Mouse (Mus musculus) splenic B cell, adult 2 months (primary cell): ENCODE data around the gene Pacs1.
"Not testable (repeated sequence)": the region's sequence is repeated elsewhere in the genome, so short reads cannot be mapped to it uniquely, and the experiment has no call there.

Source experiments
- DNase-seq: peaks from one replicate; pipeline ENCODE4 v3.0.0-alpha.2; 2011; ENCODE audit warnings: low read depth, low spot score
- H3K27me3 ChIP-seq: 2 replicates; pipeline ENCODE4 v1.6.1; 2012; ENCODE audit warnings: mild to moderate bottlenecking, low read length, moderate library complexity, mixed read lengths; ENCODE audit not compliant: control insufficient read depth, poor library complexity, insufficient read depth, severe bottlenecking
- H3K36me3 ChIP-seq: 2 replicates; pipeline ENCODE4 v1.6.1; 2012; ENCODE audit warnings: mild to moderate bottlenecking, low read length, moderate library complexity, mixed read lengths; ENCODE audit not compliant: control insufficient read depth, poor library complexity, insufficient read depth, severe bottlenecking

Gene Pacs1

DNA sequence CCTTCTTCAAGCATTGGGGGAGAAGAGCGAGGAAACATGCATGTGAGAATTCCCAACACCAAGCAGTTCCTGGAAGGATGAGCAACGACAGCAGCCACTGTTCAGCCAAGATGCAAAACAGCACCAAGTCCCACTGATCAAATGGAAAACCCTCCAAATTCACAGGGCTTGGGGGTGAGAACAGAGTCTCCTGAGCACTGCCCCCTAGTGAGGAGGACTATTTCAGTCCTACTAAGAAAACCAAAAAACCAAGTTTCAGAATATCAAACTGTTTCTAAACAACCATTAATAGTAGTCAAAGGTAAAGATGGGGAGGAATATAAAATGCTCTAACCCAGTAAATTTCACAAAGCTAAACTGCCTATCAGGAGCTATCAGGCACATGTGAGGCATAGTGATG lies 3.6 kb upstream of the Pacs1 start:
- H3K36me3 ChIP-seq: peaks cover 18% of the 10 kb centered on the region
- peak; percentile 39 for DNase-seq
- no peaks in the 10 kb centered on the region for H3K27me3 ChIP-seq

DNA sequence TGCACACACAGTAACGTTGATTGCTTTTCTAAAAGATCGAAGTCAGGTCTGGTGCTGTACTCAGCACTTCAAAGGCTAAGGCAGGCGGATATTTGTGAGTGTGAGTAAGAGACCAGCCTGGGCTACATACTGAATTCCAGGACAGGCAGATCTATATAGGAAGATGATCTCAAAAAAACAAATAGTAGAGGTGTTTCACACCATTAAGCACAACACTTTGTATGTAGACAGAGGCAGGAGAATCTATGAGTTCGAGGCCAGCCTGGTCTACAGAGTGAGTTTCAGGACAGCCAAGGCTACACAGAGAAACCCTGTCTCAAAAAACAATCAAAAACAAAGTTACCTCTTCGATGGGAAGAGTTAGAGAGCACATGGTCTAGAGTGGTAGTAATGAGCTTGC lies 2.8 kb upstream of the Pacs1 start:
- no peak for DNase-seq
- Histone ChIP-seq H3K36me3 (peaks cover 18% of the 10 kb centered on the region), H3K27me3 (no peaks in the 10 kb centered on the region)

DNA sequence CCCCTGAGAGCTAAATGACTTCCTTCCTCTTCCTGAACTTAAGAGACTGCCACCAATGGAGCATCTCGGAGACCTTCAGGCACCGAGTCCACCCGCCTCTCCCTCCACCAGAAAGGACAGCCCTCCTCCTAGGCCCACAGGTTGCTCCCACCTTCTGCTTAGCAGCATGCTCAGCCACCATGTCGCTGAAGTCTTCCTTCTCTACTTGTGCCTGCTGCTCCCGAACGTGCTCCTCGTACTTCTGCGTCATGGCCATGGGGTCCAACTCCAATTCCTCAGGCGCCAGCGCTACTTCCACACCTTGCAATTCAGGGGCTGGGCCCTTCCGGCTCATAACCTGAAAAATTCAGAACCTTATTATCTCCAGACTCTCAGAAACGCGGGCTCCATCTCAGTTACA lies 1.7 kb upstream of the Pacs1 start:
- Histone ChIP-seq H3K36me3 (peaks cover 16% of the 10 kb centered on the region), H3K27me3 (no peaks in the 10 kb centered on the region)
- DNase-seq: peak; percentile 19

DNA sequence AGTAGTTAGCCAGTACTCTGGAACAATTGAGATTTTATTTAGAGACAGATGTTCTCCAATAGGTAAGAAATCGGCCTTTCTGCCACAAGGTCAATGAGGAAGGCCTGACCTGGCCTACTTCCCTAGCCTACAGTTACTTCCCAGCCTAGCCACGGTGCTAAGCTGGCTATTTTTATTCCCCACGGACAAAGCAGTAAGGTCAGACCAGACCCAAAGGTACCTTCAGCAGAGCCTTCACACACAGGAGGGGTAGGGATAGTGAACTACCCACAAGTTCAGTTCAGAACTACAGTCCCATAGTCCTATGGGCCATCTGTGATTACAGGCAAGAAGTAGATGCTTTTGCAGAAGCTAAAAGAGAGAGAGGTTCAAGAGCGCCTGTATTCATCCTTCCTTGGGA lies 997 bp upstream of the Pacs1 start:
- Histone ChIP-seq H3K27me3 (no peaks in the 10 kb centered on the region), H3K36me3 (peaks cover 11% of the 10 kb centered on the region)
- peak; percentile 18 for DNase-seq

DNA sequence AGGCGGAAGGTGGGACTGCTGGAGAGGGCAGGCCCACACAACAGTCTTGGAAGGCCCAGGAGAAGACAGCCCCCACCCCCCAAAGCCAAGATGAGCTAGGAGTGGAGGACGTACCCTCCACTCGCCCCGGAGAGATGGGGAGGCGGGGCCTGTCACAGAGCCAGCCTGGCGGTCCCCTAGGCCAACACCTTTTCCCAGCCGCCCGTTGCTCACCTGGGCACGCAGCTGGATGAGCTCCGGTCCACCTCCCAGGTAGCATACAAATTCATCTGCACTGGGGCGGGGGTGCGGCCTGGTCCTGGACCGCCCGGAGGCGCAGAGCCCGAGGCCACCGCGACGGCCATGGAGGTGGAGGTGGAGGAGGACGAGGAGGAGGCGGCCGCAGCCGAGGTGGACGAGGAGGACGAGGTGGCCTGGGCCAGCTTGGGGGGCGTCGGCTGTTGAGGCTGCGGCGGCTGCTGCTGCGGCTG lies 558 bp downstream of the Pacs1 start:
- Histone ChIP-seq H3K27me3 (no peaks in the 10 kb centered on the region), H3K36me3 (peaks cover 3% of the 10 kb centered on the region; the same call in 1 of the 2 replicates)
- no peak for DNase-seq

DNA sequence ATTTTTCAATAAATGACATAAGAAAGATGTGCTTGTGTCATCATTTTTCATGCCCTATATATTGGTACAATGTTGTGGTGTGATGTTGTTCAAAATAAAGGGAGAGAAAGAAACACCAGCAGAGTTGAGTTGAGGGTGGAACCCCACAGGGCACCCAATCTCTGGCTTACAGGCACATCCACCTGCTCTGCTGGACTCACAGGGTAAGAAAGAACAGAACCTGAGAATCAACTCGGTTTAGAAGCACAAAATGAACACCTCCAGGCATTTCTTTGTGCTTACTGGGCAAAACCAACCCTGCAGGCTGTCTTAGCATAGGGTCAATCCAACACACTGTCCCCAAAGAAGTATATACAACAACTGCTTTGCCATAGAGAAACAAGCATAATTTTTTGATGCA lies 1.5 kb downstream of the Pacs1 start:
- no peak for DNase-seq
- Histone ChIP-seq H3K27me3 (no peaks in the 10 kb centered on the region), H3K36me3 (peaks cover 2% of the 10 kb centered on the region; the same call in 1 of the 2 replicates)

DNA sequence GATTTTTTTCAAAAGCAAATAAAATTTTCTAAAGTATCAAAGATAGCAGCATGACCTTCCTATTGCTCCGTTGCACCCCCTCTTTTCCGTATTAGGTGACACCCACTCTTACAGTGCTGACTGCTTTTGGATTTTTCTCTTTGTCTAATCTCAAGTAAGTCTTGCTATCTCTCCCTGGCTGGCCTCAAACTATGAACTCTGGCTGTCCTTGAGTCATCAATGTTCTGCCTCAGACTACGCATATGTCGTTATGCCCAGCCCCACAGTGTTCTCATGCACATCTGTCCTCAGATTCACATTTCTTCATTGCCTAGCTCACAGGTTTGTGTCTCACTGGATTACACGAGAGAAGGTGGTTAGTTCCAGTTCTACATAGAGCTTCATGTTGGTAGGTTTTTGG lies 3.5 kb downstream of the Pacs1 start:
- Histone ChIP-seq H3K27me3 (no peaks in the 10 kb centered on the region), H3K36me3 (no peaks in the 10 kb centered on the region)
- DNase-seq: no peak

DNA sequence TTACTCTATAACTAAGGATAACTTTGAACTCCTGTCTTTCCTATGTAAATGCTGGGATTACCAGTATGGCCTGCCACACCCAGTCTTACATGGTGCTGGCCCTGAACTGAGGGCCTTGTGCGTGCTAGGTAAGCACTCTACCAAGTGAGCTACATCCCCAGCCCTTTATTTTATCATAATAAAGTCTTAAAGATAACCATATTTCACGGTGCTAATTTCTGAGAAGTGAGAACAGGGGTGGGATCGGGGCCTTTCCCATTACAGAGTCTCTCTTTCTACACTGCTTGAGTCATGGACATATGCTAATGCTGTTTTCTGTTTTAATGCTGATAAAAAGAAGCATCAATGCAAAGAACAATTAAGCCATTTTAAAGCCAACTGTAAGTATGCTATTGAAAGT lies 4.0 kb downstream of the Pacs1 start:
- Histone ChIP-seq H3K36me3 (no peaks in the 10 kb centered on the region), H3K27me3 (no peaks in the 10 kb centered on the region)
- no peak for DNase-seq

DNA sequence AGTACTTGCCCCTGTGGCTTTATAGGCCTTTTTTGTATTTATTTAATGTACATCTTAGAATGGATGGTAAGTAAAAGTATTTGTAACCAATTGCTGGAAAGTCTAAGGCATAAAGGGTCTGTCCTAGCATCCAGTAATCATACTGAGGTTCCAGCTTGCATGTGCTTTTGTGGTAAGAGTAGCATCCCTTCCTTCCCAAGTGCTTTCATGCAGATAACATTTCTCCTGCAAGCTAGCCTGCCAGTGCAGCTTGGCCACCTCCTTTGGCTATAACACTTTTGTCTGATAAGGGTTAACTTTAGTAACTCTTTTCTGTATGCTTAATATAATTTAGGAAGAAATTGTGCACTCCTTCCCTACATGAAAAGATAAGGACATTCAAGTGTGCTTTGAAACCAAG lies 4.9 kb downstream of the Pacs1 start:
- H3K27me3 ChIP-seq: no peaks in the 10 kb centered on the region
- no peak for DNase-seq
- no peaks in the 10 kb centered on the region for H3K36me3 ChIP-seq

DNA sequence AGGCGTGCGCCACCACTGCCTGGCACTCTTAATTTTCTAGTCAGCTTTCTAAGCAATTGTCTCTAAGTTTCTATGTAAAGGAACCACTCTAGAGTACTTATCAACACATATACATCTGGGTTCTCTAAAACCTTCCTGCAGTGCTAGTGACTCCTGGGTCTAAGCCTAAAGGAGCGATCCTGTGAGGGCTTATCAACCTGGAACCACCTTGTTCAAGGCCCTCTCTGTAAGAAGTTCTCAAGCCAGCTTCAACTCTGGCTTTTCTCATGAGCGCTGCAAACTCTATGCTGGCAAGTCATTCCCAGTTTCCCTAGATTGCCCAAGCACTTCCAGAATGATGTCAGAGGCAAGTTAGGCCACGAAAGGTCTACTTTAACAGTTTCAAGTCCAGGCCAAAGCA lies 5.9 kb downstream of the Pacs1 start:
- no peak for DNase-seq
- Histone ChIP-seq H3K36me3 (no peaks in the 10 kb centered on the region), H3K27me3 (no peaks in the 10 kb centered on the region)

DNA sequence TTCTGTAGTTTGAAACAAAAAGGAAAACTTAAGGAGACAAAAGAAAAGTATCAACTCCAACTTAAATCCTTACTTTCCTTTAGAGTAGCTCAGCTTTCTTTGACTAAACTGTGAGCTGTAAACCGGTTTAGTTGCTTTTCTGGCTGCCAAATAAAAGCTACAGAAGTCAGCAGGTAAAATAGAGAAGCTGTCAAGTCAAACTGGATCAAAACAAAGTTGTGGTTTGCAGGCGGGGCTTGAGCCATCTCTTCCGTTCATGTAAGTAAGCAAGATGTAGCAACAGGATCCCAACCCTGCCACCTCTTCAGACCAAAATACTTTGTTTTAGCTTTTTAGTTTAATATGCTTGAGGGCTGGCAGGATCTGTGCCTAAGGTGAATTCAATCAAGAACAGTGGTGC lies 15.8 kb downstream of the Pacs1 start:
- Histone ChIP-seq H3K36me3 (no peaks in the 10 kb centered on the region), H3K27me3 (no peaks in the 10 kb centered on the region)
- peak; percentile 74 for DNase-seq

DNA sequence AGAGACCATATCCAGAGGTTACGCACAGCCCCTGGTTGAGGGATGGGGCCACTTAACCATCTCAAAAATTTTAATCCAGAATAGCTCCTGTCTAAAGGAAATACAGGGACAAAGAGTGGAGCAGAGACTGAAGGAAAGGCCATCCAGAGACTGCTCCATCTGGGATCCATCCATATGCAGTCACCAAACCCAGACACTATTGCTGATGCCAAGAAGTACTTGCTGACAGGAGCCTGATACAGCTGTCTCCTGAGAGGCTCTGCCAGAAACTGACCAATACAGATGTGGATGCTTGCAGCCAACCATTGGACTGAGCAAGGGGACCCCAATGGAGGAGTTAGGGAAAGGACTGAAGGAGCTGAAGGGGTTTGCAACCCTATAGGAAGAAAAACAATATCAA lies 35.9 kb downstream of the Pacs1 start:
- H3K36me3 ChIP-seq, H3K27me3 ChIP-seq, DNase-seq: not testable (repeated sequence)

DNA sequence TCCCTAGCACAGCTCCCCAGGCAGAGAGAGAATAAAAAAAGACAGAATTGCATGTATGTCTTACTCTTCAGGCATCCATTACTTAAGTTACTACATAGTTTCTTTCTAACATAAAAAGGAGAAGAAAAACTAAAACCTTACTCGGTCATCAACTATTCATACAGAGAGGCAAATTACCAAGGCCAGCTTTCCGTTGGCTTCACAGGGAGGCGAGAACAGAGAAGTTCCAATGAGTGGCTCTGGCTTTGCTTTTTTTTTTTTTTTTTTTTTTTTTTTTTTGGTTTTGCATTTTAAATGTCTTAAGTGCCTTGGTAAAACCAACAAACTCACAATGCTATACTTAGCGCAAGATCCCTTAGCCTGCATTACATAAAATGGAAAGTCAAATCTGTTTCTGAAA lies 40.2 kb downstream of the Pacs1 start:
- Histone ChIP-seq H3K27me3 (no peaks in the 10 kb centered on the region), H3K36me3 (no peaks in the 10 kb centered on the region)
- DNase-seq: peak; percentile 78

DNA sequence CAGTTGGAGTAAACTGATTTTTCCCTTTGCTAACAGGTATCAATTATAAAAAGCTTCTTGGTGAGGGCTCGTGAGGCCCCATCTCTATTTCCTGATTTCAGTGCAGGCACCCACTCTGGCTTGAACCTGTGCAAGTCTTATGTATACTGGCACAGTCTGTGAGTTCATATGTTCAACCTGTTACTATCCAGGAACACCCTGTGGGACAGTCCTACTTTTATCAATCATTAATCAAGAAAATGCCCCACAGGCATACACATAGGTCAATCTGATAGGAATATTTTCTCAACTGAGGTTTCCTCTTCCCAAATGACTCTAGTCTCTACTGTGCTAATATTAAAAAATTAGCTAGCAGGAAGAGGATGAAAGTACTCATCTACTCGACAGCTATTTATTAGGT lies 42.8 kb downstream of the Pacs1 start:
- no peak for DNase-seq
- H3K36me3 ChIP-seq: no peaks in the 10 kb centered on the region
- no peaks in the 10 kb centered on the region for H3K27me3 ChIP-seq

DNA sequence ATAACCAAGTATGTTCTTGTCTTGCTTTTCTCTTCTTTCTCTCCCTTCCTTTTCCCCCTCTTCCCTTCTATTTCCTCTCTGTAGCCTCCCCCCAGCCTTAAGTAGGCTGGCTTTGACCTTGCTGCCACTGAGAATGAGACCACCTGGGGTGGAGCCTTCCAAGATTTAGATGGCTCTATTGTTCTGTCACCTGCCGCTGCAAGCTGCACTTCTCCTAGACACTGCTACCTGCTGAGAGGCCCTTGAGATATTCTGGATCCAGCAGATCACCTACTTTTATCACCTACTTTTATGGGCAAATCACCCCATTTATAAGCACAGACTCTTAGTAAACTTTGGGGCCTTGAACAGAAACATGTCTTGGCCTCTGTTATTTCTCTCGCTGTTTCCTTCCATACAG lies 48.3 kb downstream of the Pacs1 start:
- no peak for DNase-seq
- Histone ChIP-seq H3K36me3 (0 out of 2 replicates have a peak, but pooled peaks cover 1% of the 10 kb centered on the region), H3K27me3 (no peaks in the 10 kb centered on the region)

DNA sequence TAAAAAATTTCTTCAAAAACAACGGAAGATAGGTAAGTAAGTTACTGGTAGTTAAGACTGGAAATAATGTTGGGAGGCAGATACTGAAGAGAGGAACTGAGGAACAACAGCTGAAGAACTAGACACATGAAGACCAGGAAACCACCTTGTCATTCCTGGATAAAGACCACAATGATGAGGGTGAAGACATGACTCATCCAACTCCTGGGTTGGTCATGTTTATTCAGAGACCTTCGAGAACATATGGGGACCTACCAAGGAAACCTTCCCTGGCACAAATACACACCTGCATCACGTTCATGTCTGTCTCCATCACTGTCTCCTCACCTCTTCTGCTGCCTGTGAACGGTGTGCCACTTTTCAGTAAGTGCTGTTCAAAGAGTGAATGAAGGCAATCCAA lies 48.8 kb downstream of the Pacs1 start:
- Histone ChIP-seq H3K27me3 (no peaks in the 10 kb centered on the region), H3K36me3 (0 out of 2 replicates have a peak, but pooled peaks cover 1% of the 10 kb centered on the region)
- DNase-seq: no peak
